Mouse (Mus musculus): ENCODE results near the gene Rpl3. TPM values are rescaled to one million over a fixed set of nuclear protein-coding genes. Genes with fewer than 3 reads are reported as not detected.

Rpl3 gene
- polyA plus RNA-seq, 2 experiments: 765 to 774 TPM

GRCm38 (mm10) chr15:80096946-80097881, 5.5 kb upstream of the Rpl3 start:
- H3K4me3 ChIP-seq (ENCODE audit: insufficient read depth in 1 of 2, low read depth in 2 of 2, low read length in 2 of 2): peak overlapping the region; percentile 15 to 52
- H3K36me3 ChIP-seq (replicated peaks; ENCODE audit: control insufficient read depth, insufficient read depth, low read depth): no peaks in the 10 kb centered on the region
- WGBS (ENCODE audit: insufficient replicate concordance): 8% methylated on average over 16 of the region's 20 CpGs
- H3K9me3 ChIP-seq (ENCODE audit: control insufficient read depth, low read length): no peaks in the 10 kb centered on the region
- H3K27me3 ChIP-seq (ENCODE audit: control insufficient read depth, insufficient read depth, low read length): no peaks in the 10 kb centered on the region; the same call in 1 of the 2 replicates
- ATAC-seq (ENCODE audit: insufficient read depth): peak; percentile 80
- peak overlapping the region; percentile 64 for H3K9ac ChIP-seq (replicated peaks)
- peak overlapping the region; percentile 91 for H3K27ac ChIP-seq
- peak; percentile 73 to 79 (median 76) for DNase-seq (ENCODE audit: low read depth in 3 of 3, low spot score in 3 of 3)
- peaks cover 35 to 44% of the 10 kb centered on the region in 2 experiments for H3K4me1 ChIP-seq (replicated peaks; ENCODE audit: control insufficient read depth in 2 of 2, insufficient read depth in 2 of 2, low read length in 1 of 2)
- TF ChIP-seq CTCF (IDR thresholded peaks at IDR 0.05; ENCODE audit: low read depth) (no peak), EP300 (IDR thresholded peaks at IDR 0.05; ENCODE audit: low read depth) (peak; percentile 85)
- H3K4me2 ChIP-seq (ENCODE audit: low read depth): peak overlapping the region; percentile 69

GRCm38 (mm10) chr15:80096406-80096805, 4.7 kb upstream of the Rpl3 start:
- DNase-seq (ENCODE audit: low read depth in 3 of 3, low spot score in 3 of 3) (no peak), ATAC-seq (ENCODE audit: insufficient read depth) (no peak)
- Histone ChIP-seq H3K27ac (peak overlapping the region; percentile 91), H3K36me3 (replicated peaks; ENCODE audit: control insufficient read depth, insufficient read depth, low read depth) (no peaks in the 10 kb centered on the region), H3K27me3 (ENCODE audit: control insufficient read depth, insufficient read depth, low read length) (no peaks in the 10 kb centered on the region; the same call in 1 of the 2 replicates), H3K4me2 (ENCODE audit: low read depth) (peak overlapping the region; percentile 69), H3K9ac (replicated peaks) (peak overlapping the region; percentile 64), H3K4me3 (ENCODE audit: insufficient read depth in 1 of 2, low read depth in 2 of 2, low read length in 2 of 2) (peak overlapping the region; percentile 15 to 52; a peak in 3 of 4 replicates), H3K9me3 (ENCODE audit: control insufficient read depth, low read length) (no peaks in the 10 kb centered on the region), H3K4me1 (replicated peaks; ENCODE audit: control insufficient read depth in 2 of 2, insufficient read depth in 2 of 2, low read length in 1 of 2) (peaks cover 35 to 50% of the 10 kb centered on the region in 2 experiments)
- no peak for TF ChIP-seq CTCF (IDR thresholded peaks at IDR 0.05; ENCODE audit: low read depth)
- no peak for TF ChIP-seq EP300 (IDR thresholded peaks at IDR 0.05; ENCODE audit: low read depth)
- WGBS (ENCODE audit: insufficient replicate concordance): 81% methylated on average over 10 of the region's 10 CpGs

DNA sequence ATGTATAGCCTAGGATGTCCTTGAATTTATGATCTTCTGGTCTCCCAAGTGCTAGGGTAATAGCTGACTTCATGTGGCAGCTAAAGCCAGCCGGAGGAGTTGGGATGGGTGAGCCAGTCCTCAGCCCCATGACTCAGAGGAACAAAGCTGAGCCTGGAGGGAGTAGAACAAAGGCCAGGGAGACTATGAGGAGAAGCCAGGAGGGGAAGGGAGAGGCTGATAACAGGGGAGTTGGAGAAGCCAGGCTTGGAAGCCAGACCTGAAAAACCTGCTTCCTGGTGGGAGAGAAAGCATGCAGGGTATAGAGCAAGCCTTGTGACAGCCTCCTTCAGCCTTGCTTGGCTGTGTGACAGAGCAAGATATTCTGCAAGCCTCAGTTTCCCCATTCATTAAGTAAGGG, 3.9 kb upstream of the Rpl3 start:
- Histone ChIP-seq H3K4me2 (ENCODE audit: low read depth) (peak overlapping the region; percentile 69), H3K27me3 (ENCODE audit: control insufficient read depth, insufficient read depth, low read length) (no peaks in the 10 kb centered on the region; the same call in 1 of the 2 replicates), H3K9ac (replicated peaks) (no peak overlapping the region; the same call in 1 of the 2 replicates), H3K9me3 (ENCODE audit: control insufficient read depth, low read length) (no peaks in the 10 kb centered on the region), H3K27ac (peak overlapping the region; percentile 91), H3K4me3 (ENCODE audit: insufficient read depth in 1 of 2, low read depth in 2 of 2, low read length in 2 of 2) (no peak overlapping the region), H3K36me3 (replicated peaks; ENCODE audit: control insufficient read depth, insufficient read depth, low read depth) (no peaks in the 10 kb centered on the region), H3K4me1 (replicated peaks; ENCODE audit: control insufficient read depth in 2 of 2, insufficient read depth in 2 of 2, low read length in 1 of 2) (peaks cover 36 to 50% of the 10 kb centered on the region in 2 experiments)
- ATAC-seq (ENCODE audit: insufficient read depth) (no peak), DNase-seq (ENCODE audit: low read depth in 3 of 3, low spot score in 3 of 3) (no peak)
- 62% methylated on average over 1 of the region's 1 CpGs for WGBS (ENCODE audit: insufficient replicate concordance)
- TF ChIP-seq EP300 (IDR thresholded peaks at IDR 0.05; ENCODE audit: low read depth) (no peak), CTCF (IDR thresholded peaks at IDR 0.05; ENCODE audit: low read depth) (no peak)

DNA sequence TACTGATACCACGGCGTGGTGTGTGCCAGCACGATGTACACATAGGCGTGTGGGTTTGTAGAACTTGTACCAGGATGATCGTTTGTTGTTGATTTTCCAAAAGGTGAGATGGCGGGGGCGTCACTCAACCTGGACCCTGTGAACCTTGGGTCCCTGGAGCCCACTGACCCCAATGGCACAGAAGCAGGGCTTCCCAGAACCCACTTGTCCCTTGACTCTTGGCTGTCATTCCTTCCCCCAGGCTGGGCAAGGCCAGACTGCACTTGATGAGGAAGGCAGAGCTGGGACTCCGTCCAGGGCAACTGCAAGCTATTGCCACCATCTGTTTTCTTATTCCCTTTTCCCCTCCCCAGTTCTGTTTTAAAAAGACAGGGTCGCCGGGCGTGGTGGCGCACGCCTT, 2.5 kb upstream of the Rpl3 start:
- TF ChIP-seq EP300 (IDR thresholded peaks at IDR 0.05; ENCODE audit: low read depth) (no peak), CTCF (IDR thresholded peaks at IDR 0.05; ENCODE audit: low read depth) (no peak)
- H3K27me3 ChIP-seq (ENCODE audit: control insufficient read depth, insufficient read depth, low read length): no peaks in the 10 kb centered on the region; the same call in 1 of the 2 replicates
- no peak overlapping the region for H3K9ac ChIP-seq (replicated peaks)
- no peak for DNase-seq (ENCODE audit: low read depth in 3 of 3, low spot score in 3 of 3)
- no peak overlapping the region for H3K4me3 ChIP-seq (ENCODE audit: insufficient read depth in 1 of 2, low read depth in 2 of 2, low read length in 2 of 2)
- no peak for ATAC-seq (ENCODE audit: insufficient read depth)
- H3K36me3 ChIP-seq (replicated peaks; ENCODE audit: control insufficient read depth, insufficient read depth, low read depth): no peaks in the 10 kb centered on the region
- WGBS (ENCODE audit: insufficient replicate concordance): 83% methylated on average over 13 of the region's 13 CpGs
- no peak overlapping the region for H3K27ac ChIP-seq
- H3K4me2 ChIP-seq (ENCODE audit: low read depth): no peak overlapping the region
- H3K4me1 ChIP-seq (replicated peaks; ENCODE audit: control insufficient read depth in 2 of 2, insufficient read depth in 2 of 2, low read length in 1 of 2): peaks cover 45 to 51% of the 10 kb centered on the region in 2 experiments
- no peaks in the 10 kb centered on the region for H3K9me3 ChIP-seq (ENCODE audit: control insufficient read depth, low read length)

- TF ChIP-seq EP300 (IDR thresholded peaks at IDR 0.05; ENCODE audit: low read depth) (no peak), CTCF (IDR thresholded peaks at IDR 0.05; ENCODE audit: low read depth) (no peak)
- Histone ChIP-seq H3K27me3 (ENCODE audit: control insufficient read depth, insufficient read depth, low read length) (no peaks in the 10 kb centered on the region; the same call in 1 of the 2 replicates), H3K9me3 (ENCODE audit: control insufficient read depth, low read length) (no peaks in the 10 kb centered on the region), H3K4me1 (replicated peaks; ENCODE audit: control insufficient read depth in 2 of 2, insufficient read depth in 2 of 2, low read length in 1 of 2) (peaks cover 41 to 48% of the 10 kb centered on the region in 2 experiments), H3K4me2 (ENCODE audit: low read depth) (no peak overlapping the region), H3K4me3 (ENCODE audit: insufficient read depth in 1 of 2, low read depth in 2 of 2, low read length in 2 of 2) (no peak overlapping the region), H3K36me3 (replicated peaks; ENCODE audit: control insufficient read depth, insufficient read depth, low read depth) (no peaks in the 10 kb centered on the region), H3K9ac (replicated peaks) (no peak overlapping the region), H3K27ac (no peak overlapping the region)
- no peak for ATAC-seq (ENCODE audit: insufficient read depth)
- DNase-seq (ENCODE audit: low read depth in 3 of 3, low spot score in 3 of 3): no peak
- 47% methylated on average over 8 of the region's 8 CpGs for WGBS (ENCODE audit: insufficient replicate concordance)
Observed at GRCm38 (mm10) chr15:80092599-80092998, 931 bp upstream of the Rpl3 start.
